Mouse (Mus musculus) layer of hippocampus, adult 18-20 months (tissue): ENCODE measurements around the gene Pithd1. TPM values are rescaled to one million over a fixed set of nuclear protein-coding genes. Genes with fewer than 3 reads are reported as not detected.
"Not testable (repeated sequence)": the region's sequence is repeated elsewhere in the genome, so short reads cannot be mapped to it uniquely, and the experiment has no call there.

Experiments
- DNase-seq, 2 experiments: peaks; one replicate each; pipeline ENCODE4 v3.0.0; 2022; ENCODE audit warnings: low spot score in 2 of 2
- total RNA-seq, 2 experiments: library from RNA; stranded (reverse); gene quantifications; 2 replicates each; pipeline ENCODE4 v1.2.3; 2021

Gene Pithd1
- total RNA-seq, 2 experiments from 2014 or later: 88.9 to 93.4 TPM

GRCm38 (mm10) chr4:135987714-135988113, 650 bp upstream of the Pithd1 start:
- DNase-seq: peak in 1 of 2 experiments; percentile 59

DNA sequence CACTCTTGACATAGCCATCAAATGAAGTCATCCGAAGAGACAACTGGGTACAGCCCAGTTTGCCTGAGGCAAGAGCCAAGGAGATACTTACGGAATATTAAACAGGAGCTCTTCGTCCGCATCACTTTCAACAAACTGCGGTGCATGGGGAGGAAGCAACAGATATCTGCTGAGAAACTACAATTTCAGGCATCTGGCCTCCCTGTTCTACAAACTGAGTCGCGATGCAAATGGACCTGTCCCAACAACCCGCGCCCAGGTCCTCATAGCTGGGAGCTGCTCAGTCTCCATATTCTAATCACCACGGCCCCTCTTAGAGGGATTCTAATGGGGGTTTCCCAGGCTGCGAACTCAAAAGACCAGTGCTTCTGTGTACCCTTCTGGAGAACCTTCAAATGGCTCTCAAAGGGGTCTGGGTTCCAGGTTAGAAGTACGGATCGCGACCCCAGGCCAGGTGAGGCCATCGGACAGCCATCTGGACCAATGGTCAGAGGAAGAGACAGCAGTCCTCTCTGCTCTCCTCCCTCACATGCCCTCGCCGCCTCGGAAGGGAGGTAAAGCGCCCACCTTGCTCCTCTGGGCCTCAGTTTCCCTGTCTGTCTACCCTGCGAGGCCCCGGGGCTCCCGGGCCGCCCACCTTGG, 642 bp downstream of the Pithd1 start:
- DNase-seq: no peak

DNA sequence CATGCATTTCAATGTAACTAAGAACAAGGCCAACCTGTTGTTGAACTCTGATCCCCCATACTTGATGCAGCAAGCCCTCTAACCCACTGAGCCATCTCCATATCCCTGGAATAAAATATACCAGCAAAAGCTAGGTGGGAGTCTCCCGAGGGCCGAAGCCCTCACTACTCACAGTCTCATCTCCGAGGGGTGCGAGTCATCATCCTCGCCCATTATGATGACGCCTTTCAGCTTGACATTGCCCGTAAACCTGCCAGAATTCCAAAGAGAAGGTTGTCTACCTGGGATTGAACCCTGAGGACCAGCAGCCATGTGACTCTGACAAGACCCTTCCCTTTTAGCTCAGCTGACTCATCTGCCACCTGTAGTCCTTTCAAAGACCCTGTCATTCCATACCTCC, 1.3 kb downstream of the Pithd1 start:
- no peak for DNase-seq

- no peak for DNase-seq
Observed at GRCm38 (mm10) chr4:135985193-135985592, 1.9 kb downstream of the Pithd1 start.

- no peak for DNase-seq
Observed at GRCm38 (mm10) chr4:135984556-135984955, 2.5 kb downstream of the Pithd1 start.

DNA sequence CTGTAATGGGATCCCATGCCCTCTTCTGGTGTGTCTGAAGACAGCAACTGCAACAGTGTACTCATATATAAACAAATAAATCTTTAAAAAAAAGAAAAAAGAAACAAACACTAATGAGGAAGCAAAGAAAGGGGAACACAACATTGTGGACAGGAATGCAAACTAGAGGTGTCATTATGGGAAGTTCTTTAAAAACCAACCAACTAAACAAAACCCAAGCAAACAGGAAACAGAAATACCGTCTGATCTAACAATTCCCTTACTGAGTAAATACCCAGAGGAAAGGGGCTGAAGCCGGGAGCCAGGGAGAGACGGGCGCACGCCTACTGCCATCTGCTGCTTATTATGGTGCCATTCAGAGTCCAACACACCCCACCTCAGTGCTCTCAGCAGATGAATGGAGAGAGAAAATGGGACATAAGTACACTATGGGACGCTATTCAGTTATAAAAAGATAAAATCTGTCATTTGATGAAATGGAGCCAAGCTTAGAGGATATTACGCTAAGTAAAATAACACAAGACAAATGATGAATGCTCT, 5.5 kb downstream of the Pithd1 start:
- DNase-seq: peak; percentile 81 to 95

DNA sequence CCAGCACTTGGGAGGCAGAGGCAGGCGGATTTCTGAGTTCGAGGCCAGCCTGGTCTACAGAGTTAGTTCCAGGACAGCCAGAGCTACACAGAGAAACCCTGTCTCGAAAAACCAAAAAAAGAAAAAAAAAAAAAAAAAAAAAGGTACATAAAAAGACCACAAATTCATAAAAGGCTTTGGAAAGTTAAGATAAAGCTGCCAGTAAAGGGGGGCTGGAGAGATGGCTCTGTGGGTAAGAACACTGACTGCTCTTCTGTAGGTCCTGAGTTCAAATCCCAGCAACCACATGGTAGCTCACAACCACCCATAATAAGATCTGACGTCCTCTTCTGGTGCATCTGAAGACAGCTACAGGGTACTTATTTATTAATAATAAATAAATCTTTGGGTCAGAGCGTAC, 6.8 kb downstream of the Pithd1 start:
- DNase-seq: not testable (repeated sequence)

DNA sequence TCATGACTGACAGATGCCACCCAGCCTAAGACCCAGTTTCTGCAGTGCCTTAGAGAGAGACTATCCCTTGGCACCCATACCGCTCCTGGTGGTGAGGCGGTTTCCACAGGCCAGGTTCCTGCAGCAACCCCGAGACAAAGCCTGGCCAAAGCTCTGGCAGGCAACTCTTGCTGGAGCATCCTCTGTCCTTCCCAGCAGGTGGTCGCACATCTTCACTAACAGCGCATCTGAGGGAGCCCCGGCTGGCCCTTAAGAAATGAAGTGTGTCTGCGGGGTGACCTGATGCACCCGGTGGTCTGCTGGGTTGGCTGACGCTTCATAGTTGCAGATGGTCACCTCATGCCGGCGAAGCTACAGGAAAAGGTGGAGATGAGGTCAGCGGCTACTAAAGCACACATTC, 10.9 kb downstream of the Pithd1 start:
- DNase-seq: no peak

GRCm38 (mm10) chr4:135972911-135973811, 13.9 kb downstream of the Pithd1 start:
- DNase-seq: no peak

DNA sequence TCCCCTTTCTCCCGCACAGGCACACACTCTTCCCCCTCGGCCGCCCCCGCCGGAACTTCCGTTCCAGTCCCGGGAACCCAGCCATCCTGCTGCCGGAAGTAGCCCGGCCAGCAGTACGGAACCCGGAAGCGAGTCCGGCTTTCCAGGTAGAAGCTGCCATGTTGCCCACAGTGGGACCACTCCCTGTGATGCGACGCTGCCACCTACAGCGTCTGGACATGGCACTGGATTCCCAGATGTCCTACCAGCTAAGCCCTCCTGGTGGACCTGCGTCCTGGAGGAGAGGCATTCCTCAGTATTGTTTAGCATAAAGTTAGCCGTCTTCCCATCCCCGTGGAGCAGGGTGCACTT, 14.5 kb downstream of the Pithd1 start, which contains the start of gene Lypla2:
Lypla2 (minus strand) TSS at position 71 of the 351 bp plus-strand sequence.
- DNase-seq: peak; percentile 89 to 91

- no peak for DNase-seq
Observed at GRCm38 (mm10) chr4:135971805-135972555, 15.1 kb downstream of the Pithd1 start.

DNA sequence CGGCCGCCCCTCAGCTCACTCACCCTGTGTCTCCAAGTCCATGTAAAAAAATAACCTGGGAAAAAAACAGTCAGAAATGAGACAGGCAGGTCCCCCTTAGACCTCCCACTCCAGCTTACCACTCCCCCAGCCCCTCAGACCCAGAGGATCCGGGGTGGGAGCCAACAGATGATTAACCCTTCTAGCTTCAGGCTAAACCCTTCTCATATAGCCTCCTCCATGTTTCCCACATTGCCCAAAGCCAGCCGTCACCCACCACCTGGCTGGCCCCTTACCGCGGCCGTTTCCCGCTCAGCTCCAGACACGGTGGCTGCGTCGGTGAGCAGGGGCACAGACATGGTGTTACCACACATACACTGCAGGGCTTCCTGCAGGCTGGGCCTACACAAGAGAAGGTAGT, 16.5 kb downstream of the Pithd1 start:
- DNase-seq: no peak

- DNase-seq: no peak
Observed at GRCm38 (mm10) chr4:135969070-135969750, 17.9 kb downstream of the Pithd1 start.

DNA sequence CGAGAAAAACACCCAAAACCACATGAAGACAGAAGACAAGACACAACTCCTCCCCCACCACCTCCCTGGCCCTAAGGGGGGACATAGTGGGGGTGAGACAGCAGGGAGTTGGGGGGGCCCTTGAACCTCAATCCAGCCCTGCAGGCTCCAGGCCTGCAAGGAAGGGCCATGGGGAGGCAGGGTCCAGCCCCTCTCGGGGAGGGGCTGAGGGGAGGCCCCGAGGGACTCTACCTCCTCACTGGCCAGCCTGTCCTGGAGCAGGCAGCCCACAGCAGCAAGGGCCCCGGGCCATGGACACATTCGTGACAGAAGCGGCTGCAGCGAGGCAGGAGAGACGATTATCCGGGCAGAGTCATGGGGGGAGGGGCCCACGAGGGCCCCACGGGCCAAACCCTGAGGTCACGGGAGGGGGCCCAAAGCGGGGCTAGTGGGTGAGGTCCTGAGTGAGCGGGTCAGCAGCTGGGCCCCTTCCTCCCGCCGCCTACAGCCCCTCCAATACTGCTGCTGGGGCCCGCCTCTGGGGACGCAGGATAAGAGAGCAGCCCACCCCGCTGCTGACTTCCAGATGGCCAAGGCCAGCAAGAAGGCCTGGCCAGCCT, 18.7 kb downstream of the Pithd1 start:
- DNase-seq: no peak

DNA sequence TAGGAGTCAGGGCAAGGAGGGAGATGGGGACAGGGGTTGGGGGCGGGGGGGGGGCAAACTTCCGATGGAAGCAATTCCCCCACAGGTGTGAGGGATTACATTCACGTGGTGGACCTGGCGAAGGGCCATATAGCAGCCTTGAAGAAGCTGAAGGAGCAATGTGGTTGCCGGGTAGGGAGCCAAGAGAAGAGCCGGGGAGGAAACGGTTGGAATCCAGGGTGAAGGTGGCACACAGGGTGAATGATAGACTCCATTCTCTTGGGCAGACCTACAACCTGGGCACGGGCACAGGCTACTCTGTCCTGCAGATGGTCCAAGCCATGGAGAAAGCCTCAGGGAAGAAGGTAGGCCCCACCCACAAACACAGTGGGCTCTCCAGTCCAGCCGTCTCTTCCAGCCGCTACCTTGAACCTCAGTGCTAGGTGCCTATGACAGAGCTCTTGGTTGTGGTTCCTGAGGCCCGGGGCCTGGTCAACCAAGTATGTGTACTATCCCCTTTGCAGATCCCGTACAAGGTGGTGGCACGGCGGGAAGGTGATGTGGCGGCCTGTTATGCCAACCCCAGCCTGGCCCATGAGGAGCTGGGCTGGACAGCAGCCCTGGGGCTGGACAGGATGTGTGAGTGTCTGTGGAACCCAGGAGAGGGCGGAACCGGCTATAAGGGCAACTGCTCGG, 19.8 kb downstream of the Pithd1 start:
- no peak for DNase-seq

DNA sequence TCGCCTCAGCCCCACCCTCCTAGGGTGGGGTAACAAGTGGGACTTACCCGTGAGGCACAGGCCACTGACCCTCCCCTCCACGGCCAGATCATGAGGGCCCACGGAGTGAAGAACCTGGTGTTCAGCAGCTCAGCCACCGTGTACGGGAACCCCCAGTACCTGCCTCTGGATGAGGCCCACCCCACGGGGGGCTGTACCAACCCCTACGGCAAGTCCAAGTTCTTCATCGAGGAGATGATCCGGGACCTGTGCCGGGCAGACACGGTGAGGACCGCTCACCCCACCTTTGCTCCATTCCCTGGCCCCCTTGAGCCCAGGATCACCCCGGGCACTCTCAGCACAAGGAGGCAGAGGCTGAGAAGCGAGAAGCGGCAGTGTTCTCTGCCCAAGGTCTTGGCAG, 20.8 kb downstream of the Pithd1 start:
- DNase-seq: no peak

- no peak for DNase-seq
Observed at GRCm38 (mm10) chr4:135965113-135965512, 22.0 kb downstream of the Pithd1 start.

DNA sequence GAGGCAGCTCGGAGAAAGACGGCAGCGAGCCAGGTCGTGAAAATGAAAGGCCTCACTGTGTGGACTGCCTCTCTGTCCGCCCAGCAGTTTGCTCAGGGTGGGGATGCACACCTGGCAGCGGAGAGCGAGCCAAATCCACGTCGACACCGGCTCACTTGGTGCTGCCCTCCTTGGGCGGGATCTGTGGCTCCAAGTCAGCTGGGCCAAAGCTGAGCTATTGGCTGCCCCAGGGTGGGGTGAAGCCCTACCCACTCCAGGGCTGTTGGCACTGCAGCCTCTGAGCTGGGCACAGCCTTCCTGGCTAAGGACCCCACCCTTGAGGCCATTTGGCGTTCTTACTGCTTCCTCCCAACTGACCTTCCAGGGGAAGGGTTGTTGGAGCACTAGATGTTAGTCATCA, 22.6 kb downstream of the Pithd1 start:
- no peak for DNase-seq

- DNase-seq: peak; percentile 92 to 96
Observed at GRCm38 (mm10) chr4:135963457-135964193, 23.4 kb downstream of the Pithd1 start, which contains the start of gene Gale. TSS of gene Gale (plus strand) at chr4:135963727.
